ENCODE assay signal across 20 mouse cellular contexts in the genomic region with DNA sequence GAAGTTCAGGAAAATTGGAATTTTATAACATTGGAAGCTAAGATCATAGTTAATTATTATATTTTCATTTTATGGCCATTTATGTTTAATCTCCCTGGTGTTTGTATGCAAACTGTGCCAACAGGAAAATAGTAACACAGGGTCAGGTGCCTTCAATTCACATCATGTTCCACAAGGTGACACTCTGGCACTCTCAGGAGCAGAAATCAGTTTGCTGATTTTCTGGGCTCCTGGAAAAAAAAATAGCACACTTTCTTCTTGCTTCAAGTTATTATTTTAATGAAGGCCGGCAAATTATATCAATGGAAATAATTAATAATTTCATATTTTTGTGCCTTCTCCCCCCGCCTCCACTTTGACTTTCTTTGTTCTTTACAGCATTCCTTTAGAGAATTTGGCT.
DNase-seq lines count a peak whose midpoint lies in the region; ATAC-seq and TF ChIP-seq lines count a peak whose summit lies in the region.
"Had no signal": no experiment of that assay in that cellular context is flagged by ENCODE, and none has a peak within 500 bp of the region (broad histone marks: within the 10 kb centered on the region; RNA-seq: fewer than 3 reads in every experiment).

No protein-coding gene starts in this region.

- H3K27ac ChIP-seq in forebrain, postnatal 0 days (ENCODE audit: low read depth, low read length): no peak overlapping the region
- no peak overlapping the region for H3K27ac ChIP-seq in forebrain, embryonic 14.5 days (ENCODE audit: low read depth, low read length)
- no peak overlapping the region for H3K27ac ChIP-seq in layer of hippocampus, adult 2 months
- H3K27ac ChIP-seq in CH12.LX (ENCODE audit: insufficient read depth, low read depth): no peak overlapping the region
- H3K27ac ChIP-seq: embryonic facial prominence, embryonic 12.5 days; heart, adult 2 months; heart, embryonic 15.5 days; hindbrain, embryonic 14.5 days had no signal

- no peaks in the 10 kb centered on the region for H3K36me3 ChIP-seq in forebrain, postnatal 0 days (ENCODE audit: insufficient read depth)
- no peaks in the 10 kb centered on the region for H3K36me3 ChIP-seq in forebrain, embryonic 14.5 days (ENCODE audit: control insufficient read depth, insufficient read depth, low read length)
- no peaks in the 10 kb centered on the region for H3K36me3 ChIP-seq in CH12.LX (replicated peaks in 1 of 2; ENCODE audit: control insufficient read depth in 1 of 2, insufficient read depth in 1 of 2, low read length in 1 of 2)
- H3K36me3 ChIP-seq: embryonic facial prominence, embryonic 12.5 days; heart, embryonic 15.5 days had no signal

- H3K27me3 ChIP-seq in forebrain, postnatal 0 days (ENCODE audit: insufficient read depth, low read length): no peaks in the 10 kb centered on the region
- H3K27me3 ChIP-seq in forebrain, embryonic 14.5 days (replicated peaks; ENCODE audit: control insufficient read depth, insufficient read depth, low read length): no peaks in the 10 kb centered on the region
- no peaks in the 10 kb centered on the region for H3K27me3 ChIP-seq in CH12.LX (replicated peaks)
- H3K27me3 ChIP-seq: embryonic facial prominence, embryonic 12.5 days; heart, embryonic 15.5 days had no signal

- 86% methylated on average over 2 of the region's 2 CpGs for WGBS in forebrain, postnatal 0 days
- 91% methylated on average over 2 of the region's 2 CpGs for WGBS in forebrain, embryonic 14.5 days

- TF ChIP-seq EP300 in CH12.LX (IDR thresholded peaks at IDR 0.05; ENCODE audit: low read length): no peak

- DNase-seq in forebrain, postnatal 0 days: no peak
- no peak for DNase-seq in forebrain, embryonic 14.5 days (ENCODE audit: low spot score)
- no peak for DNase-seq in layer of hippocampus, adult 2 months (ENCODE audit: low spot score in 2 of 2)
- no peak for DNase-seq in layer of hippocampus, postnatal 36 days
- peak; percentile 26 for DNase-seq in CH12.LX (ENCODE audit: extremely low read depth)
- peak; percentile 11 for DNase-seq in brain, embryonic 14.5 days (ENCODE audit: low read depth)
- no peak for DNase-seq in ovary, postnatal 14 days (ENCODE audit: low spot score)
- DNase-seq: adrenal gland, adult 2 months; adrenal gland, postnatal 25 days; cerebellum, adult 2 months; cerebellum, postnatal 10 days; gastrocnemius, postnatal 14 days; heart, adult 2 months; heart, postnatal 14 days had no signal

- no peak for TF ChIP-seq POLR2A in CH12.LX (IDR thresholded peaks at IDR 0.05; ENCODE audit: low read depth, low read length)
- TF ChIP-seq POLR2A in brain, embryonic 14.5 days (IDR thresholded peaks at IDR 0.05; ENCODE audit: borderline replicate concordance, extremely low read depth, insufficient read depth, insufficient read length, poor library complexity, severe bottlenecking): no peak

- in situ Hi-C loops in CH12.LX (cut with MboI; ENCODE audit: low pct_ligation_motif_present, low pct_unique_long_range_greater_than_20kb, low sequenced_read_pairs): no loop called here

- no peak for ATAC-seq in forebrain, postnatal 0 days
- ATAC-seq in forebrain, embryonic 14.5 days: no peak
- ATAC-seq: activated CD4-positive, CD25-positive, alpha-beta regulatory T cell, adult 4 months; forebrain, embryonic 16.5 days had no signal

- TF ChIP-seq CTCF in forebrain, postnatal 0 days (IDR thresholded peaks at IDR 0.05; ENCODE audit: low read depth): peak; percentile 15; the same call in 1 of the 2 replicates
- peak; percentile 31; the same call in 1 of the 2 replicates for TF ChIP-seq CTCF in layer of hippocampus, adult 2 months (conservative IDR thresholded peaks at IDR 0.05)
- TF ChIP-seq CTCF in CH12.LX (conservative IDR thresholded peaks at IDR 0.05 in 1 of 2, IDR thresholded peaks at IDR 0.05 in 1 of 2; ENCODE audit: low read depth in 2 of 2, low read length in 2 of 2): peak; percentile 9 to 49; a peak in 2 of 4 replicates
- TF ChIP-seq CTCF in brain, embryonic 14.5 days (IDR thresholded peaks at IDR 0.05; ENCODE audit: borderline replicate concordance, extremely low read depth, insufficient read depth, insufficient read length): peak; percentile 30; the same call in 1 of the 2 replicates

- H3K9me3 ChIP-seq in forebrain, postnatal 0 days (ENCODE audit: low read length): no peaks in the 10 kb centered on the region
- no peaks in the 10 kb centered on the region; the same call in 1 of the 2 replicates for H3K9me3 ChIP-seq in forebrain, embryonic 14.5 days (replicated peaks; ENCODE audit: control insufficient read depth, low read length)
- H3K9me3 ChIP-seq in CH12.LX (replicated peaks; ENCODE audit: low read length): no peaks in the 10 kb centered on the region
- H3K9me3 ChIP-seq: embryonic facial prominence, embryonic 12.5 days; heart, embryonic 15.5 days had no signal

- H3K4me3 ChIP-seq in forebrain, postnatal 0 days (ENCODE audit: low read depth, low read length): no peak overlapping the region
- H3K4me3 ChIP-seq in forebrain, embryonic 14.5 days (ENCODE audit: low read depth, low read length): no peak overlapping the region
- H3K4me3 ChIP-seq in layer of hippocampus, adult 2 months: no peak overlapping the region
- H3K4me3 ChIP-seq in CH12.LX (replicated peaks in 1 of 3; ENCODE audit: low read depth in 2 of 3, low read length in 2 of 3, poor library complexity in 1 of 3): no peak overlapping the region
- H3K4me3 ChIP-seq: embryonic facial prominence, embryonic 12.5 days; heart, adult 2 months; heart, embryonic 15.5 days had no signal

- H3K79me2 ChIP-seq in CH12.LX (replicated peaks; ENCODE audit: control insufficient read depth, extremely low read depth, insufficient read depth, poor library complexity, severe bottlenecking): no peaks in the 10 kb centered on the region

- TF ChIP-seq RAD21 in CH12.LX (IDR thresholded peaks at IDR 0.05; ENCODE audit: low read depth, low read length): peak; percentile 67

- no peaks in the 10 kb centered on the region for H3K4me1 ChIP-seq in forebrain, postnatal 0 days (ENCODE audit: insufficient read depth)
- H3K4me1 ChIP-seq in forebrain, embryonic 14.5 days (ENCODE audit: control insufficient read depth, insufficient read depth, low read length): no peaks in the 10 kb centered on the region
- H3K4me1 ChIP-seq in CH12.LX (ENCODE audit: control insufficient read depth in 1 of 2, insufficient read depth in 2 of 2): no peaks in the 10 kb centered on the region
- H3K4me1 ChIP-seq: embryonic facial prominence, embryonic 12.5 days; heart, embryonic 15.5 days had no signal

- no peak overlapping the region for H3K4me2 ChIP-seq in forebrain, postnatal 0 days (ENCODE audit: low read depth)
- no peak overlapping the region for H3K4me2 ChIP-seq in forebrain, embryonic 14.5 days (ENCODE audit: low read length)
- H3K4me2 ChIP-seq in CH12.LX (ENCODE audit: insufficient read depth, low read depth, poor library complexity, severe bottlenecking): no peak overlapping the region
- H3K4me2 ChIP-seq: embryonic facial prominence, embryonic 12.5 days; heart, embryonic 11.5 days; heart, embryonic 15.5 days; hindbrain, embryonic 14.5 days had no signal

- dilution Hi-C loops in CH12.LX (cut with MboI; ENCODE audit: extremely low pct_ligation_motif_present, extremely low pct_unique_long_range_greater_than_20kb, low sequenced_read_pairs): no loop called here

- H3K9ac ChIP-seq in forebrain, postnatal 0 days: no peak overlapping the region
- H3K9ac ChIP-seq in forebrain, embryonic 14.5 days (ENCODE audit: low read length): no peak overlapping the region
- H3K9ac ChIP-seq in CH12.LX (ENCODE audit: insufficient read depth, low read depth): no peak overlapping the region
- H3K9ac ChIP-seq: embryonic facial prominence, embryonic 12.5 days; heart, embryonic 15.5 days; hindbrain, embryonic 14.5 days had no signal

TF ChIP-seq in CH12.LX, 34 proteins besides CTCF, POLR2A, EP300 and RAD21:
- TF ChIP-seq ZC3H11A (IDR thresholded peaks at IDR 0.05; ENCODE audit: low read depth, low read length) (no peak), ZNF384 (IDR thresholded peaks at IDR 0.05; ENCODE audit: low read depth, low read length) (peak; percentile 62), USF2 (conservative IDR thresholded peaks at IDR 0.05; ENCODE audit: low read depth, low read length) (no peak), MAX (IDR thresholded peaks at IDR 0.05; ENCODE audit: low read length) (no peak), ZKSCAN1 (IDR thresholded peaks at IDR 0.05; ENCODE audit: borderline replicate concordance, low read depth, low read length) (no peak), E2F4 (IDR thresholded peaks at IDR 0.05; ENCODE audit: insufficient replicate concordance, low read depth, low read length) (no peak), JUND (conservative IDR thresholded peaks at IDR 0.05; ENCODE audit: low read depth, low read length) (no peak), NELFE (IDR thresholded peaks at IDR 0.05; ENCODE audit: low read depth, low read length) (no peak), ELF1 (IDR thresholded peaks at IDR 0.05; ENCODE audit: low read depth, low read length) (no peak), SMC3 (IDR thresholded peaks at IDR 0.05; ENCODE audit: low read depth, low read length) (peak; percentile 48), HCFC1 (IDR thresholded peaks at IDR 0.05; ENCODE audit: low read depth, low read length) (no peak)
TF ChIP-seq in CH12.LX: peak in this region for 2.

Comparison
In these comparisons a context has a peak if more than half of its experiments do, and no peak if none do; other contexts are left out.
1. DNase-seq: peak in CH12.LX (single experiment) and brain, embryonic 14.5 days (single experiment); none in forebrain, postnatal 0 days (single experiment), forebrain, embryonic 14.5 days (single experiment), layer of hippocampus, adult 2 months (0 of 2), layer of hippocampus, postnatal 36 days (0 of 2) and ovary, postnatal 14 days (single experiment).
2. Peak in every context shown above with its lines, with median percentiles within 50 percentile points of each other: CTCF ChIP-seq.